ENCODE assay signal across 1 mouse cellular context in the genomic region with DNA sequence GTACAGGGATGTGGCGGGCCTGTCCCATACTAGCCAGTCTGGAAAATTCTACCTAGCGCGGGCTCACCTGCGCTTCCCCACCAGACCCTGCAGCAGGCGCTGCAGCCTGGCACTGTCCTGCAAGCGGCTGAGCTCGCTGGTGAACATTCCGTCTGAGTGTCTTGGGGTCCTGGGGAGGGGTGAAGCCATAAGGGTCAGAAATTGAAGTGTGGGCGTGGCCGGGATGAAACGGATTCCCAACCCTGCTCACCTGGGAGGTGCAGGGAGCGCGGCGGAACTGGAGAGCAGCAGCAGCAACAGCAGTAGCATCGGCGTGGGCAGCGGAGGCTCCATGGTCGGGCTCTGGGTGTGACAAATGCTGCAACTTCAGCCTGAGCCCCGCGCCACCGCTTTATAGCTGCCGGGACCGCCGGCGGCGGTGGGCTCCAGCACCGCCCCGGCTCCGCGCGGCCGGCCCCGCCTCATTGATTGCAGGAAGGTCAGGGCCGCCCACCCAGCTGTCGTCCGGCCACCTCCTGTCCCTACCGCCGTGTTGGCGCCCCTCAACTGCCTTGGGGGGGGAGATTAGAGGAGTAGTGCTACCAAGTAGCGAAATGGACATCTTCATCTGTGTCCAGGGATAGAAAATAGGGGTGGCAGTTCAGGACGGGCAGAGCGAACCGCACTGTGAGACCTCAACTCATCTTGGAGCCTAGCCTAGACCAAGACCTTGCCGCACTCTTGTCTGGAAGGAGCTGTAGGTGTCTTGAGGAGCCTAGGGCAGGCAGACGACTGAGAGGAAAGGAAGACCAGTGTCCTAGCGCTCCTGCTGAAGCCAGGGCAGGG.
TF ChIP-seq lines count a peak whose summit lies in the region.

TSS of gene Sct (minus strand) at position 368 of the 825 bp plus-strand sequence.

TF ChIP-seq in CH12.LX, 34 proteins besides CTCF, POLR2A, EP300 and RAD21 (continued from another document):
- no peak for TF ChIP-seq ZMIZ1 (IDR thresholded peaks at IDR 0.05; ENCODE audit: low read depth, low read length)
- no peak for TF ChIP-seq MXI1 (IDR thresholded peaks at IDR 0.05; ENCODE audit: low read depth, low read length)
- no peak for TF ChIP-seq TBP (conservative IDR thresholded peaks at IDR 0.05; ENCODE audit: low read depth, low read length)
- no peak for TF ChIP-seq SIN3A (IDR thresholded peaks at IDR 0.05; ENCODE audit: low read length)
